Mouse (Mus musculus) hindbrain, postnatal 0 days (tissue): Measurements from ENCODE around the gene Cldn10. TPM values are rescaled to one million over a fixed set of nuclear protein-coding genes. Genes with fewer than 3 reads are reported as not detected.
"Not testable (repeated sequence)": the region's sequence is repeated elsewhere in the genome, so short reads cannot be mapped to it uniquely, and the experiment has no call there.

Experiments used
- ATAC-seq: fragments of 200-750 bp; cut with Nextera tagmentation; 2 replicates; pipeline ENCODE4 v1.8.0; 2017; ENCODE audit warnings: mild to moderate bottlenecking, moderate TSS enrichment, moderate library complexity
- DNase-seq: peaks from one replicate; pipeline ENCODE4 v3.0.0-alpha.2; 2015; ENCODE audit warnings: low spot score
- H3K27ac ChIP-seq: fragments of 300-500 bp; sonication (generic); 2 replicates; pipeline ENCODE4 v1.5.1; 2014; ENCODE audit warnings: mild to moderate bottlenecking
- H3K27me3 ChIP-seq: fragments of 300-500 bp; sonication (generic); 2 replicates; pipeline ENCODE4 v1.6.1; 2014; ENCODE audit warnings: low read length, mixed read lengths; ENCODE audit not compliant: insufficient read depth
- H3K36me3 ChIP-seq: fragments of 300-500 bp; sonication (generic); 2 replicates; pipeline ENCODE4 v1.6.1; 2014; ENCODE audit warnings: low read length, mixed read lengths; ENCODE audit not compliant: insufficient read depth
- H3K4me1 ChIP-seq: fragments of 300-500 bp; sonication (generic); 2 replicates; pipeline ENCODE4 v1.6.1; 2014; ENCODE audit warnings: antibody characterized with exemption, low read length, mixed read lengths; ENCODE audit not compliant: insufficient read depth
- H3K4me2 ChIP-seq: fragments of 300-500 bp; sonication (generic); 2 replicates; pipeline ENCODE4 v1.6.1; 2014; ENCODE audit warnings: low read depth, mild to moderate bottlenecking, low read length, moderate library complexity, mixed read lengths
- H3K4me3 ChIP-seq: fragments of 300-500 bp; sonication (generic); 2 replicates; pipeline ENCODE4 v1.5.1; 2014; ENCODE audit warnings: low read length
- H3K9ac ChIP-seq: fragments of 300-500 bp; sonication (generic); replicated peaks from 2 replicates; pipeline ENCODE4 v1.6.1; 2014; ENCODE audit warnings: mild to moderate bottlenecking, low read length, moderate library complexity, mixed read lengths
- H3K9me3 ChIP-seq: fragments of 300-500 bp; sonication (generic); 2 replicates; pipeline ENCODE4 v1.6.1; 2016; ENCODE audit warnings: low read length, mixed read lengths
- CTCF ChIP-seq: IDR thresholded peaks from 2 replicates; pipeline ENCODE4 v1.5.1; 2016; ENCODE audit warnings: antibody characterized with exemption, control low read depth, low read depth
- WGBS: fragments of 180-500 bp; shearing (Covaris S2); extraction: QIAGEN DNeasy Blood & Tissue Kit; methylation state at CpG from one replicate; pipeline ENCODE4 v1.1.7; 2014; 5-methylcytosine and 5-hydroxymethylcytosine counted together
- polyA plus RNA-seq: library from polyadenylated mRNA; unstranded; fragments of >200 nt; fragmentation: Nextera tagmentation; extraction: Ambion mirVana; gene quantifications from 2 replicates; pipeline ENCODE4 v1.2.1, GENCODE M21; 2015
- total RNA-seq: library from RNA; depleted of rRNA; stranded (reverse); fragments of >200 nt; gene quantifications from 2 replicates; pipeline ENCODE4 v1.2.3, GENCODE M21; 2014

Gene Cldn10
- total and polyA plus RNA-seq, 2 experiments from 2014 or later: 10.0 to 27.4 TPM

DNA sequence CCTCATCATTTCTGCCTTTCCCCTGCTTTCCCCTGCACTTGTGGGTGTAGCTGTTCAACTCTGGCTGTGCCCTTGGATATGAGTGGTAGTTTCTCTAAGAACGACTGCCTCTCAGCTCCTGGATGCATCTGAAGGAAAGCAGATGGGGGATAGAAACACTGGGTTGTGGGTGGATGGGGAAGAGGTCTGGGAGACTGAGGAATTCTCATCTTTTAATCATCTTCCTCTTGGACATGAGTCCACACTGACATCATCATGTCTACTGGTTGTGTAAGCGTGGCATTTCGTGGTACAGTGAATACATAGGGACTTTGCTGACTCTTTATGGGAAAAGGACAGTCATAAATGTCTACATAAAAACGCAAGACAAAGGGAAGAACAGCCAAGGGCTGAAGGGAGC lies 31.7 kb upstream of the Cldn10 start:
- no peak for DNase-seq
- no peaks in the 10 kb centered on the region for H3K9me3 ChIP-seq
- 82% methylated on average over 4 of the region's 4 CpGs for WGBS
- no peaks in the 10 kb centered on the region for H3K27me3 ChIP-seq
- no peak for ATAC-seq
- no peak overlapping the region for H3K27ac ChIP-seq
- no peaks in the 10 kb centered on the region for H3K4me1 ChIP-seq
- no peak overlapping the region for H3K4me2 ChIP-seq
- no peak overlapping the region for H3K4me3 ChIP-seq
- no peak overlapping the region for H3K9ac ChIP-seq
- H3K36me3 ChIP-seq: no peaks in the 10 kb centered on the region
- no peak for TF ChIP-seq CTCF

- Histone ChIP-seq H3K9ac (no peak overlapping the region), H3K9me3 (no peaks in the 10 kb centered on the region), H3K4me3 (no peak overlapping the region), H3K4me2 (no peak overlapping the region), H3K27me3 (no peaks in the 10 kb centered on the region), H3K36me3 (no peaks in the 10 kb centered on the region), H3K27ac (no peak overlapping the region), H3K4me1 (no peaks in the 10 kb centered on the region)
- TF ChIP-seq CTCF: no peak
- DNase-seq (no peak), ATAC-seq (no peak)
- 58% methylated on average over 3 of the region's 3 CpGs for WGBS
Observed at GRCm38 (mm10) chr14:118756566-118756965, 31.1 kb upstream of the Cldn10 start.

DNA sequence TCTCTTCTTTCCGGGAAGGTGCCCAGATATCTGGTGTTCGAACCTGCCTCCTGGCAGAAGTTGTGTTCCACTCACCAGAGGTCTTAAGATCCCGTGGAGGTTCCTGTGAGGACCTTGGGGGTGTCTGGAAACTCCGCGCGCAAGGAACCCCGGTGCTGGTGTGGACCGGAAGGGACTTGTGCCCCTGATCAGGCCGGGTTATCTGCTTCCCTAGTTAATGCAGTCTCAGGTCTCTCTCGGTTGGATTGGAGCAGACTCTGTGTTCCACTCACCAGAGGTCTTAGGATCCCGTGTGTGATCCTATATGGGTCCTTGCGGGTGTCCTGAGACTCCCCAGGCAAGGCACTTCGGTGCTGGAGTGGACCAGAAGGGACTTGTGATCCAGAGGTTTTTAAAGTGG lies 24.3 kb upstream of the Cldn10 start:
- not testable (repeated sequence) for H3K4me2 ChIP-seq, H3K9ac ChIP-seq, DNase-seq, H3K4me1 ChIP-seq, H3K27ac ChIP-seq, H3K36me3 ChIP-seq, ATAC-seq, H3K4me3 ChIP-seq, H3K27me3 ChIP-seq, H3K9me3 ChIP-seq
- WGBS: 96% methylated on average over 13 of the region's 13 CpGs

DNA sequence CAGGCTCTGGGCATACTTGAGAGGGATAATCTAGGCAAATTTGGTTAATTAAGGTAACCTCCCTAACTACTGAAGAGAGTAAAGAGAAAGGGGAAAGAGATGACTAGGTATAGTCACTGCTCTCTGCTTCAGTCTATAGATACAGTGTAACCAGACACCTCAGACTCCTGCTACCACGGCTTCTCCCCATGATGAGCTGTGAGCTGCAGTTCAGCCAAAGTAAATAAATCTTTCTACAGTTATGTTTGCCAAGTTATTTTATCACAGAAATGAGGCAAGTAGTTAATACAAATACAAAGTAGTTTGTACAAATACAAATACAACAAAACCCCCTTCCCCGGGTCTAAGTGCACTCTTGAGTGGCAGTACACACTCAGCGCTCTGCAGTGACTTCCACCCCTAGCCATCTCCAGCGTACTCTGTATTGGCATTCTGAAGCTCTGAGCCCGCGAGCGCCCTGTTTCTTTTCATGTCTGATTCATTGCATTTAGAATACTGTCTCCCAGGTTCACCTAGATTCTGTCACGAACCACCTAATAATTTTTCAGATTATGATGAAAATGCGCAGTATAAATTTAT lies 23.7 kb upstream of the Cldn10 start:
- H3K9ac ChIP-seq: no peak overlapping the region
- H3K36me3 ChIP-seq: no peaks in the 10 kb centered on the region
- ATAC-seq (no peak), DNase-seq (no peak)
- no peak overlapping the region for H3K4me3 ChIP-seq
- no peaks in the 10 kb centered on the region for H3K9me3 ChIP-seq
- no peaks in the 10 kb centered on the region for H3K27me3 ChIP-seq
- H3K27ac ChIP-seq: no peak overlapping the region
- no peak overlapping the region for H3K4me2 ChIP-seq
- 84% methylated on average over 9 of the region's 9 CpGs for WGBS
- H3K4me1 ChIP-seq: no peaks in the 10 kb centered on the region
- no peak for TF ChIP-seq CTCF

DNA sequence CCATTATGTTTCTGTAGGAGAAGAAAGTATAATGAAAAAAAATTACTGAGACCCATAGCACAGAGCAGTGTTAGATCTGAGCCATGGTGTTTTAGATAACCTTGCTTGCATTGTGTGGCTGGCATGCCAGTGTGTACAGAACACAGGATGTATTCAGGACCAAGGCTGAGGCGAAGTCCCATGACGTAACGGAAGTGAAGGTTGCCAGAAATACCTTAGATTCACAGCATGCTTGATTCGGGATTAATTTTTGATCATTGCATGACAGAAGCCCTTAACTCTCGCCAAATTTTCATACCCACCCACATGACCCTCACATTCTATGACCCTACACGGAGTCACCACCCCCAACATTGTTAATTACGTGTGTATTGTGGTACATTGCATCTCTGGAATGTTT lies 22.4 kb upstream of the Cldn10 start:
- WGBS: 65% methylated on average over 7 of the region's 7 CpGs
- Histone ChIP-seq H3K4me3 (no peak overlapping the region), H3K9me3 (no peaks in the 10 kb centered on the region), H3K9ac (no peak overlapping the region), H3K4me2 (no peak overlapping the region), H3K27ac (no peak overlapping the region), H3K27me3 (no peaks in the 10 kb centered on the region), H3K36me3 (no peaks in the 10 kb centered on the region), H3K4me1 (no peaks in the 10 kb centered on the region)
- DNase-seq (peak; percentile 19), ATAC-seq (no peak)
- no peak for TF ChIP-seq CTCF

DNA sequence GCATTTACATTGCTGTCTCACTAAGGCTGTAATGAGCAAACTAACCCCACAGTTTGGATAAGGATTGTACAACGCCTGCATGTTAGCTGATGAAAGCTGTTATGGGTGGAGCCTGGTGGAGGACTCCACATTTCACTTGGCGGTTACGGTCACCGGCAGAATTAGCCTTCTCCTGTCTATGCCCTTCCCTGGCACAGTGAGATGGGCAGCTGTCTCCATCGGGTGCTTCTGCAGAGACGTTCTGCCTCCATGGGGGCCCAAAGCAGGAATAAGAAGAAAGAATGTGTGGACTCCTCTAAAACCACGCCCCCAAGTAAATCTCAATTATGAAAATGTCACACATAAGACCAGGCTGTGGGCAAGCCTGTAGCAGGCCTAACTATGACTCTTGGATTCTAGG lies 21.8 kb upstream of the Cldn10 start:
- ATAC-seq (no peak), DNase-seq (no peak)
- no peak overlapping the region for H3K4me2 ChIP-seq
- no peak overlapping the region for H3K27ac ChIP-seq
- H3K9me3 ChIP-seq: no peaks in the 10 kb centered on the region
- H3K36me3 ChIP-seq: no peaks in the 10 kb centered on the region
- H3K4me3 ChIP-seq: no peak overlapping the region
- no peaks in the 10 kb centered on the region for H3K4me1 ChIP-seq
- 63% methylated on average over 7 of the region's 7 CpGs for WGBS
- no peak for TF ChIP-seq CTCF
- no peaks in the 10 kb centered on the region for H3K27me3 ChIP-seq
- no peak overlapping the region for H3K9ac ChIP-seq

DNA sequence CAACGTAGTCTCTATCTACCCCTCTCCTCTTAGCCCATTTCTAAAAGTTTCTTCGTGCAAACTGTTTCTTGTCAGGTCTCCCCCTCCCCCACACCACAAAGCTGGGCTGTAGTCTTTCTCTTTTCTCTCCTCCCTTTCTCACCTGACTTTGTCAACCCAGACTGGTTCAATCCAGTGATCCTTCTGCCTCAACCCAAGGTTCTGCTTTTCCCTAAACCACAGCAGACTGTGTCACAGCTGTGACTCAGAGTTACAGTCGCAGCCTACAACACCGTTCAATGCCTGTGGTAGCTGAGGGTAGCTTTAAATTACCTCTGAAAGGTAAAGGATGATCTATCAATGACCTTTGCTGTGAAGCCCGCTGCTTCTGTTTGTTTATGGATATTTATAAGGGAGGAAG lies 21.3 kb upstream of the Cldn10 start:
- no peak overlapping the region for H3K4me3 ChIP-seq
- no peak for DNase-seq
- no peaks in the 10 kb centered on the region for H3K36me3 ChIP-seq
- no peak overlapping the region for H3K9ac ChIP-seq
- no peaks in the 10 kb centered on the region for H3K4me1 ChIP-seq
- ATAC-seq: no peak
- no peaks in the 10 kb centered on the region for H3K9me3 ChIP-seq
- no peak overlapping the region for H3K27ac ChIP-seq
- TF ChIP-seq CTCF: no peak
- WGBS: 83% methylated on average over 5 of the region's 5 CpGs
- H3K4me2 ChIP-seq: no peak overlapping the region
- H3K27me3 ChIP-seq: no peaks in the 10 kb centered on the region
